Mouse (Mus musculus) midbrain, embryonic 15.5 days (tissue): ENCODE data around the gene Rps6kl1. TPM values are rescaled to one million over a fixed set of nuclear protein-coding genes. Genes with fewer than 3 reads are reported as not detected.

Experiments used
- ATAC-seq: fragments of 200-750 bp; cut with Nextera tagmentation; replicated peaks from 2 replicates; pipeline ENCODE4 v1.8.0; 2017; ENCODE audit warnings: moderate TSS enrichment
- H3K27ac ChIP-seq: fragments of 300-500 bp; sonication (generic); 2 replicates; pipeline ENCODE4 v1.5.1; 2015; ENCODE audit warnings: mild to moderate bottlenecking, inconsistent platforms
- H3K27me3 ChIP-seq: fragments of 300-500 bp; sonication (generic); replicated peaks from 2 replicates; pipeline ENCODE4 v1.6.1; 2015; ENCODE audit warnings: inconsistent platforms
- H3K36me3 ChIP-seq: fragments of 300-500 bp; sonication (generic); replicated peaks from 2 replicates; pipeline ENCODE4 v1.6.1; 2015; ENCODE audit warnings: inconsistent platforms
- H3K4me1 ChIP-seq: fragments of 300-500 bp; sonication (generic); 2 replicates; pipeline ENCODE4 v1.6.1; 2015; ENCODE audit warnings: inconsistent platforms
- H3K4me2 ChIP-seq: fragments of 300-500 bp; sonication (generic); 2 replicates; pipeline ENCODE4 v1.6.1; 2015; ENCODE audit warnings: inconsistent platforms, mild to moderate bottlenecking, moderate library complexity
- H3K4me3 ChIP-seq: fragments of 300-500 bp; sonication (generic); 2 replicates; pipeline ENCODE4 v1.5.1; 2015; ENCODE audit warnings: mild to moderate bottlenecking, inconsistent platforms
- H3K9ac ChIP-seq: fragments of 300-500 bp; sonication (generic); 2 replicates; pipeline ENCODE4 v1.6.1; 2015; ENCODE audit warnings: mild to moderate bottlenecking, inconsistent platforms
- H3K9me3 ChIP-seq: fragments of 300-500 bp; sonication (generic); 2 replicates; pipeline ENCODE4 v1.6.1; 2016; ENCODE audit warnings: inconsistent platforms
- WGBS: fragments of 180-500 bp; shearing (Covaris S2); methylation state at CpG from one replicate; pipeline ENCODE4 v1.1.7; 2015; ENCODE audit warnings: mixed read lengths; 5-methylcytosine and 5-hydroxymethylcytosine counted together
- polyA plus RNA-seq: library from polyadenylated mRNA; unstranded; fragments of >200 nt; fragmentation: Nextera tagmentation; extraction: Ambion mirVana; gene quantifications from 2 replicates; pipeline ENCODE4 v1.2.1, GENCODE M21; 2015

The Rps6kl1 gene
- polyA plus RNA-seq, 1 experiment from 2014 or later: 38.2 TPM

GRCm38 (mm10) chr12:85170948-85171307 is 19.9 kb upstream of the Rps6kl1 start:
- H3K4me2 ChIP-seq: no peak overlapping the region
- H3K36me3 ChIP-seq: no peaks in the 10 kb centered on the region
- H3K27me3 ChIP-seq: no peaks in the 10 kb centered on the region
- no peak overlapping the region for H3K9ac ChIP-seq
- WGBS: 88% methylated on average over 3 of the region's 3 CpGs
- ATAC-seq: no peak
- no peaks in the 10 kb centered on the region for H3K9me3 ChIP-seq
- H3K4me1 ChIP-seq: peaks cover 19% of the 10 kb centered on the region
- no peak overlapping the region for H3K27ac ChIP-seq
- no peak overlapping the region for H3K4me3 ChIP-seq

GRCm38 (mm10) chr12:85170284-85170947 is 19.4 kb upstream of the Rps6kl1 start:
- 80% methylated on average over 11 of the region's 11 CpGs for WGBS
- Histone ChIP-seq H3K27ac (no peak overlapping the region), H3K9me3 (no peaks in the 10 kb centered on the region), H3K36me3 (no peaks in the 10 kb centered on the region), H3K4me1 (peaks cover 13% of the 10 kb centered on the region), H3K27me3 (no peaks in the 10 kb centered on the region), H3K9ac (no peak overlapping the region), H3K4me3 (no peak overlapping the region), H3K4me2 (no peak overlapping the region)
- ATAC-seq: no peak; the same call in 1 of the 2 replicates

- H3K36me3 ChIP-seq: no peaks in the 10 kb centered on the region
- peaks cover 8% of the 10 kb centered on the region for H3K4me1 ChIP-seq
- no peak overlapping the region for H3K4me3 ChIP-seq
- 54% methylated on average over 3 of the region's 3 CpGs for WGBS
- H3K4me2 ChIP-seq: no peak overlapping the region
- no peaks in the 10 kb centered on the region for H3K27me3 ChIP-seq
- no peak overlapping the region for H3K9ac ChIP-seq
- H3K27ac ChIP-seq: no peak overlapping the region
- H3K9me3 ChIP-seq: no peaks in the 10 kb centered on the region
- peak; percentile 51 for ATAC-seq
These were observed 18.8 kb upstream of the Rps6kl1 start for GRCm38 (mm10) chr12:85169877-85170276.

GRCm38 (mm10) chr12:85169117-85169858 is 18.2 kb upstream of the Rps6kl1 start:
- Histone ChIP-seq H3K27ac (no peak overlapping the region), H3K4me2 (peak overlapping the region; percentile 37), H3K9me3 (no peaks in the 10 kb centered on the region), H3K4me3 (peak overlapping the region; percentile 22), H3K9ac (peak overlapping the region; percentile 23), H3K36me3 (no peaks in the 10 kb centered on the region), H3K27me3 (no peaks in the 10 kb centered on the region), H3K4me1 (peaks cover 8% of the 10 kb centered on the region)
- 23% methylated on average over 27 of the region's 27 CpGs for WGBS
- ATAC-seq: peak; percentile 84

GRCm38 (mm10) chr12:85166631-85167030 is 15.6 kb upstream of the Rps6kl1 start:
- Histone ChIP-seq H3K9me3 (no peaks in the 10 kb centered on the region), H3K27ac (no peak overlapping the region), H3K4me3 (no peak overlapping the region), H3K9ac (no peak overlapping the region), H3K4me2 (no peak overlapping the region), H3K36me3 (no peaks in the 10 kb centered on the region), H3K27me3 (no peaks in the 10 kb centered on the region), H3K4me1 (peaks cover 8% of the 10 kb centered on the region)
- ATAC-seq: no peak
- WGBS: 90% methylated on average over 9 of the region's 9 CpGs

- Histone ChIP-seq H3K36me3 (no peaks in the 10 kb centered on the region), H3K4me3 (no peak overlapping the region), H3K4me1 (peaks cover 8% of the 10 kb centered on the region), H3K4me2 (no peak overlapping the region), H3K27me3 (no peaks in the 10 kb centered on the region), H3K9me3 (no peaks in the 10 kb centered on the region), H3K27ac (no peak overlapping the region), H3K9ac (no peak overlapping the region)
- 88% methylated on average over 5 of the region's 5 CpGs for WGBS
- ATAC-seq: no peak
These were observed 13.9 kb upstream of the Rps6kl1 start for GRCm38 (mm10) chr12:85164996-85165395.

DNA sequence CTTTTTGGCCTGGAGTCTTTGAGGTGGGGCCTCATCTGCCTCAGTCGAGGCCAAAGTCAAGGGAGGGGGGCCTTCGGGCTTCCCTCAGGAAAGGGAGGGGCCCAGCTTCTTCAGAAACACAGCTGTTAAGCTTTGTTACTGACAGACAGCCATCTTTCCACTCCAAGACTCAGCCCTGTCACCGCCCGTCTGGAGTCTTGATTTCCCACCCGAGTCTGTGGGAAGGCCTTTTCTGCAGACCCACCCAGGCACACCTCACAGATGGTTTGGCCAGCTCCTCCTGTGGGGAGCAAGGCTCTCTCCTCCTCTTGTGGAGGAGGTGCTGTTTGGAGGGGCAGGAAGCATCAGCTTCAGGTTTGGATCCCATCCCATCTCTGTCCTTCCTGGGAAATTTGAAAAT is 8.5 kb upstream of the Rps6kl1 start:
- H3K27ac ChIP-seq: no peak overlapping the region
- no peak overlapping the region for H3K9ac ChIP-seq
- no peak overlapping the region for H3K4me3 ChIP-seq
- ATAC-seq: no peak
- no peaks in the 10 kb centered on the region for H3K36me3 ChIP-seq
- 82% methylated on average over 5 of the region's 5 CpGs for WGBS
- H3K27me3 ChIP-seq: no peaks in the 10 kb centered on the region
- no peaks in the 10 kb centered on the region for H3K9me3 ChIP-seq
- no peaks in the 10 kb centered on the region for H3K4me1 ChIP-seq
- H3K4me2 ChIP-seq: no peak overlapping the region

GRCm38 (mm10) chr12:85158801-85159200 is 7.7 kb upstream of the Rps6kl1 start:
- no peaks in the 10 kb centered on the region for H3K27me3 ChIP-seq
- no peak for ATAC-seq
- H3K4me3 ChIP-seq: no peak overlapping the region
- H3K4me1 ChIP-seq: no peaks in the 10 kb centered on the region
- H3K4me2 ChIP-seq: no peak overlapping the region
- H3K9ac ChIP-seq: no peak overlapping the region
- no peaks in the 10 kb centered on the region for H3K9me3 ChIP-seq
- H3K36me3 ChIP-seq: no peaks in the 10 kb centered on the region
- WGBS: 93% methylated on average over 8 of the region's 8 CpGs
- H3K27ac ChIP-seq: no peak overlapping the region

DNA sequence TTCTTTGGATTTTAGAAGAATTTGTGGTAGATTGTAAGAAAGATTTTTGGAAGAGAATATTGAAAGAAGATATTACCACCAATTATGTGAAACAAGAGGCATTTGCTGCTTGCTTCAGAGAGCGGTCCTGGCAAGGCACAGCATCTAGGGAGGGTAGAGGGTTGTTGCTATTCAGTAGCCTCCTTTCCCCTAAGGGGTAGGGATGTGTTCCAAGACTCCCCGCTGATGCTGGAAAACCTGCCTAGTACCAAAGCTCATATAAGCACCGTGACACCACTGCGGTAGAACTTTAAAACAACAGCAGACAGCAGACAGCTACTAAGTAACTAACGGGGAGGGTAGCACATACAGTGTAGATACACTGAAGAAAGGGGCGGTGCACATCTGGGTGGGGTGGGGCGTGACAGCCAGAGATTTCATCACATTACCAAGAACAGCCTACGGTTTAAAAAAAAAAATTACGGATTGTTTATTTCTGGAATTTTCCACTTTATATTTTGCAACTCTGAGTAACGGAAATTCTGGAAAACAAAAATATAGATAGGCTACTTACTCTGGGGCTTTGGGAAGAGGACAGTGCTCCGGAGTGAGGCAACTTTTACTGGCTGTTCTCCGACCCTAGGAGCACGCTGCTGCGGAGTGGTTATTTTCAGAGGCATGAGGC is 6.9 kb upstream of the Rps6kl1 start:
- Histone ChIP-seq H3K27ac (no peak overlapping the region), H3K9me3 (no peaks in the 10 kb centered on the region), H3K36me3 (no peaks in the 10 kb centered on the region), H3K9ac (no peak overlapping the region), H3K4me3 (no peak overlapping the region), H3K4me2 (no peak overlapping the region), H3K27me3 (no peaks in the 10 kb centered on the region), H3K4me1 (no peaks in the 10 kb centered on the region)
- ATAC-seq: no peak
- 91% methylated on average over 14 of the region's 14 CpGs for WGBS

DNA sequence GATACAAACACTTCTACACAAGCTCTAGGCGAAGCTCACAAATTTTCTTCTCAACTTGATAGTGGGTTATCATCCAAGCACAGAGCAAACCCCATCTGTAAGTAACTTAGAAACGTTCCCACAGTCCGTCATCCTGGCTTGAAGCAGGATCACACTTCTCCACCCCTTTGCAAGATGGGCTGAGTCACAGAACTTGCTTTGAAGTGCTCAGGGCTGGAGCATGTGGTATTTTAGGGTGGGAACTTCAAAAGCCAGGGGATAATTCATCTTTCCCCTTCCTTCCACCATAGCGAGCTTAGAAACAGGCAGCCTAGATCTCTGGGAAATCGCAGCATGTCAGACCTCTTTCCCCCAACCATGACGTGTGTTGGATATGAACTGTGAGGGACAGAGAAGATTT is 5.3 kb upstream of the Rps6kl1 start:
- H3K27ac ChIP-seq: no peak overlapping the region
- no peak overlapping the region for H3K4me3 ChIP-seq
- no peak overlapping the region for H3K4me2 ChIP-seq
- H3K36me3 ChIP-seq: no peaks in the 10 kb centered on the region
- no peak overlapping the region for H3K9ac ChIP-seq
- H3K4me1 ChIP-seq: 0 out of 2 replicates have a peak, but pooled peaks cover 3% of the 10 kb centered on the region
- H3K27me3 ChIP-seq: no peaks in the 10 kb centered on the region
- 72% methylated on average over 6 of the region's 6 CpGs for WGBS
- H3K9me3 ChIP-seq: no peaks in the 10 kb centered on the region
- no peak for ATAC-seq

DNA sequence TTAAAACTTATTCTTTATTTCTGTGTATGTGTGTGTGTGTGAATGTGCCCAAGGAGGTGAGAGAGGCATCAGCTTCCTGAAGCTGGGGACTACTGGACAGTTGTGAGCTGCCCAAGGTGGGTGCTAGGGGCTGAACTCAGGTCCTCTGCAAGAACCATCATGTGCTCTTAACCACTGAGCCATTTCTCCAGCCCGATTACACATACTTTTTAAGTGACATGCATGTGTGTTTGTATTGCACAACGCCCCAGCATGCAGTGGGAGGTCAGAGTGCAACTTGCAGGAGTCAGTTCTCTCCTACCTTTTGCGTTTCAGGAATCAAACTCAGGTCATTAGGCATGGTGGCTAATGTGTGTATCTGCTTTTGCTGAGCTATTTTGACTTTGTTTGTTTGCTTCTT is 1.9 kb upstream of the Rps6kl1 start:
- H3K27me3 ChIP-seq: no peaks in the 10 kb centered on the region
- H3K9ac ChIP-seq: no peak overlapping the region
- ATAC-seq: no peak
- no peak overlapping the region for H3K4me2 ChIP-seq
- H3K4me1 ChIP-seq: peaks cover 16% of the 10 kb centered on the region
- WGBS: 80% methylated on average over 3 of the region's 3 CpGs
- 0 out of 2 replicates have a peak, but pooled peaks cover 2% of the 10 kb centered on the region for H3K36me3 ChIP-seq
- H3K4me3 ChIP-seq: no peak overlapping the region
- no peak overlapping the region for H3K27ac ChIP-seq
- no peaks in the 10 kb centered on the region for H3K9me3 ChIP-seq

DNA sequence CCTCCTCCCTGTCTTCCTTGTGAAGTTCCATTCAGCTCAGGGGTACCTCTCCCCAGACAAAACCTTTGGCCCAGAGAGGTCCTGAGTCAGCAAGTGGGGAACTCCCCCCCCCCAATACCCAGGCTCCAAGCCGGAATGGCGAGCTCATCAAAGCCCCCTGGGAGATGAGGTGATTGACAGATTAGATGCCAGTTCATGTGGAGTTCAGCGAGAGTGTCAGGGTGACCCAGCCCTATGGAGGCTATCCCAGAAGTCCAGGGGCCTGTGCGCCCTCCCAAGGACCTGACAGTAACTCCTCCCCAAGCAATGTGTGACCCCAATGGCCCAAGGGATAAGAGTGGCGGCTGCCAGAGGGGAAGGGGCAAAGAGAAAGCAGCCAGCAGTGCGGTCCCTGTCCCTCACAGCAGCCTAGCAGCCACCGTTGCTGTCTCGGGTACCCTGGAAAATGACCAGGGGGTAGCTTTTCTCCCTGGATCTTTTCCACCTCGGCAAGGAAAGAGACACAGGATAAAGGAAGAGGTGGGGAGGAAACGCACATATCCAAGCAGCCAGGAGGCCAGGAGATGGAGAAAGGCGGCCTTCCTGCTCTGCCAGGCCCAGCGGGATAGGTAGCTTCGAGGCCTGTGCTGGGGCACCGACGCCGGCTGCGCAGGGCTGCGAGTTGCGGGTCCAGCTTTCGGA is 603 bp downstream of the Rps6kl1 start:
- H3K4me1 ChIP-seq: peaks cover 16% of the 10 kb centered on the region
- peak overlapping the region; percentile 67 for H3K9ac ChIP-seq
- 0 out of 2 replicates have a peak, but pooled peaks cover 2% of the 10 kb centered on the region for H3K36me3 ChIP-seq
- WGBS: 8% methylated on average over 20 of the region's 20 CpGs
- peak overlapping the region; percentile 53 for H3K4me3 ChIP-seq
- no peak; the same call in 1 of the 2 replicates for ATAC-seq
- peak overlapping the region; percentile 59 for H3K27ac ChIP-seq
- no peaks in the 10 kb centered on the region for H3K27me3 ChIP-seq
- H3K9me3 ChIP-seq: no peaks in the 10 kb centered on the region
- H3K4me2 ChIP-seq: peak overlapping the region; percentile 71
